Mouse (Mus musculus): ENCODE measurements at regions not wholly inside any gene's neighbourhood (a gene's known extent, or its start where the extent isn't known, plus 50 kb on each side); places are given as distances from the start of the nearest gene placed in this dataset.

DNA sequence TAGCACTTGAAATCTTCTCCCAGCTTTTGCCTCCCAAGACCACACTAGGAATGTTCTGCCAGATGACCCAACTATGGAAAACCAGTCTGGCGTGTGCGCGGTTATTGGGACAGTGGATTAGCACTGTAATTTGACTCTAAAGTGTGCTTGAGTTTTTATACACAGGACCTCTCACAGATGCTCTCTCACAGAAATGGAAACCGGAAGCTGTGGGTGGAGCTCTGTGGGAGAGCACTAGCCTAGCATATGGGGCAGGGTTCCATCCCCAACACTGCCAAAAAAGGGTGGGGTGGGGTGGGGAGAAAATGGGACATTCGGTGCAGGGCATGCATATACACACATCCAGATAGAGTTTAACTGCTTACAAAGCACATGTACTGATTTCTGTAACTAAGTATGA is 61.7 kb upstream of the Hsd17b12 start:
- TF ChIP-seq POLR2A (IDR thresholded peaks at IDR 0.05; ENCODE audit: borderline replicate concordance, low read depth, low read length) (no peak), CTCF (IDR thresholded peaks at IDR 0.05; ENCODE audit: low read depth, low read length) (no peak)

Data from bone marrow macrophage, adult 2 months (primary cell).